Mouse (Mus musculus) erythroblast, embryonic 14.5 days (primary cell): ENCODE measurements at regions not wholly inside any gene's neighbourhood (a gene's known extent, or its start where the extent isn't known, plus 50 kb on each side); places are given as distances from the start of the nearest gene placed in this dataset.

Source experiments
- GATA1 ChIP-seq: IDR thresholded peaks from 2 replicates; pipeline ENCODE4 v1.6.1; 2012; ENCODE audit warnings: low read length, inconsistent platforms, mixed read lengths
- TAL1 ChIP-seq: IDR thresholded peaks from 3 replicates; pipeline ENCODE4 v1.6.1; 2012; ENCODE audit warnings: low read length, inconsistent platforms, mixed read lengths

DNA sequence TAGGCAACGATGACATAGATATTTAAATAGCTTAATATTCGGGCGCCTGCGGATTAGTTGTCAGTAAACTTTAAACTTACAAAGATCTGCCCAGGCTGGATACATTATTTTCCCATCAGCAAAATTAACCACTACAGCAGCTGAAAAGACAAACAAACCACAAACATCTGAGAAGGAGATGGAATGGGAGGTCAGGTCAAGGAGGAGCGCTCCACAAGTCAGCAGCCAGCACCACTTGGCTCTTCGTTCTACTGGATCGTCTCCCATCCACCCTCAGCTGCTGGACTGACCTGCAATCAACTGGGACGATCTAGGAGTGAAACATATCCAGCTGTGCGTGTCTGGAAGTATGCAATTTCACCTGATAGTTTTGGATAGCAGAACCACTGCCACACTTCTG, 599.3 kb downstream of the Ptprc start:
- TF ChIP-seq GATA1, result no peak
- TF ChIP-seq TAL1, result no peak
